Mouse (Mus musculus): ENCODE data around the gene Ggt6.

The Ggt6 gene

GRCm38 (mm10) chr11:72471381-72471780 lies 36.1 kb downstream of the Ggt6 start:
- DNase-seq (ENCODE audit: inconsistent age in 2 of 2, low spot score in 1 of 2) = no peak

GRCm38 (mm10) chr11:72473540-72473939 lies 38.2 kb downstream of the Ggt6 start:
- no peak for DNase-seq (ENCODE audit: inconsistent age in 2 of 2, low spot score in 1 of 2)

GRCm38 (mm10) chr11:72474926-72475325 lies 39.6 kb downstream of the Ggt6 start:
- DNase-seq (ENCODE audit: inconsistent age in 2 of 2, low spot score in 1 of 2) = no peak

- DNase-seq (ENCODE audit: inconsistent age in 2 of 2, low spot score in 1 of 2) = no peak
Measured at GRCm38 (mm10) chr11:72475408-72475807, 40.1 kb downstream of the Ggt6 start.

- DNase-seq (ENCODE audit: inconsistent age in 2 of 2, low spot score in 1 of 2) = no peak
Measured at GRCm38 (mm10) chr11:72476074-72476625, 40.8 kb downstream of the Ggt6 start.

GRCm38 (mm10) chr11:72477182-72477581 lies 41.9 kb downstream of the Ggt6 start:
- DNase-seq (ENCODE audit: inconsistent age in 2 of 2, low spot score in 1 of 2) = no peak

- no peak for DNase-seq (ENCODE audit: inconsistent age in 2 of 2, low spot score in 1 of 2)
Measured at GRCm38 (mm10) chr11:72477653-72478052, 42.3 kb downstream of the Ggt6 start.

- DNase-seq (ENCODE audit: inconsistent age in 2 of 2, low spot score in 1 of 2) = no peak
Measured at GRCm38 (mm10) chr11:72478228-72478627, 42.9 kb downstream of the Ggt6 start.

- DNase-seq (ENCODE audit: inconsistent age in 2 of 2, low spot score in 1 of 2) = no peak
Measured at GRCm38 (mm10) chr11:72479499-72479898, 44.2 kb downstream of the Ggt6 start.

GRCm38 (mm10) chr11:72481313-72481712 lies 46.0 kb downstream of the Ggt6 start:
- DNase-seq (ENCODE audit: inconsistent age in 2 of 2, low spot score in 1 of 2) = no peak

- DNase-seq (ENCODE audit: inconsistent age in 2 of 2, low spot score in 1 of 2) = no peak
Measured at GRCm38 (mm10) chr11:72481952-72482351, 46.6 kb downstream of the Ggt6 start.

- DNase-seq (ENCODE audit: inconsistent age in 2 of 2, low spot score in 1 of 2) = no peak
Measured at GRCm38 (mm10) chr11:72484549-72484948, 49.2 kb downstream of the Ggt6 start.

GRCm38 (mm10) chr11:72485157-72485556 lies 49.8 kb downstream of the Ggt6 start:
- no peak for DNase-seq (ENCODE audit: inconsistent age in 2 of 2, low spot score in 1 of 2)

- DNase-seq (ENCODE audit: inconsistent age in 2 of 2, low spot score in 1 of 2) = no peak
Measured at GRCm38 (mm10) chr11:72485960-72486359, 50.6 kb downstream of the Ggt6 start.

GRCm38 (mm10) chr11:72487171-72487570 lies 51.8 kb downstream of the Ggt6 start:
- no peak for DNase-seq (ENCODE audit: inconsistent age in 2 of 2, low spot score in 1 of 2)

GRCm38 (mm10) chr11:72487739-72488138 lies 52.4 kb downstream of the Ggt6 start:
- no peak for DNase-seq (ENCODE audit: inconsistent age in 2 of 2, low spot score in 1 of 2)

Measured in adrenal gland, adult (tissue).